Mouse (Mus musculus) heart, embryonic 14.5 days (tissue): ENCODE results near the gene Prkcg. TPM values are rescaled to one million over a fixed set of nuclear protein-coding genes. Genes with fewer than 3 reads are reported as not detected.

Source experiments
- ATAC-seq: fragments of 200-750 bp; cut with Nextera tagmentation; 2 replicates; pipeline ENCODE4 v1.8.0; 2017; ENCODE audit warnings: low read depth, moderate TSS enrichment; ENCODE audit not compliant: insufficient number of reproducible peaks, insufficient read depth, low FRiP score
- H3K27ac ChIP-seq, 2 experiments: fragments of 200-500 bp in 1 of 2; fragments of 300-500 bp in 1 of 2; sonication (generic) in 1 of 2; replicated peaks in 1 of 2; 2 replicates each; pipeline ENCODE4 v1.5.1; 2012 to 2014; ENCODE audit warnings: low read depth in 2 of 2, low read length in 2 of 2, control low read depth in 1 of 2, mild to moderate bottlenecking in 1 of 2, mixed read lengths in 1 of 2; ENCODE audit not compliant: control insufficient read depth in 1 of 2, insufficient read depth in 1 of 2
- H3K27me3 ChIP-seq: fragments of 300-500 bp; sonication (generic); 2 replicates; pipeline ENCODE4 v1.6.1; 2014; ENCODE audit warnings: mild to moderate bottlenecking, low read length, control low read depth; ENCODE audit not compliant: control insufficient read depth, insufficient read depth
- H3K36me3 ChIP-seq: fragments of 300-500 bp; sonication (generic); 2 replicates; pipeline ENCODE4 v1.6.1; 2014; ENCODE audit warnings: mild to moderate bottlenecking, control low read depth, low read length, mixed read lengths; ENCODE audit not compliant: control insufficient read depth, insufficient read depth
- H3K4me1 ChIP-seq, 2 experiments: fragments of 200-500 bp in 1 of 2; fragments of 300-500 bp in 1 of 2; sonication (generic) in 1 of 2; 2 replicates each; pipeline ENCODE4 v1.6.1; 2012 to 2014; ENCODE audit warnings: low read length in 2 of 2, control low read depth in 1 of 2, mixed read lengths in 1 of 2; ENCODE audit not compliant: control insufficient read depth in 2 of 2, insufficient read depth in 2 of 2
- H3K4me2 ChIP-seq: fragments of 300-500 bp; sonication (generic); 2 replicates; pipeline ENCODE4 v1.6.1; 2014; ENCODE audit warnings: mild to moderate bottlenecking, low read length
- H3K4me3 ChIP-seq, 2 experiments: fragments of 200-500 bp in 1 of 2; fragments of 300-500 bp in 1 of 2; sonication (generic) in 1 of 2; 2 replicates each; pipeline ENCODE4 v1.5.1; 2012 to 2014; ENCODE audit warnings: low read length in 2 of 2, mild to moderate bottlenecking in 2 of 2, control low read depth in 1 of 2, low read depth in 1 of 2, moderate library complexity in 1 of 2; ENCODE audit not compliant: control insufficient read depth in 1 of 2, insufficient read depth in 1 of 2
- H3K9ac ChIP-seq: fragments of 300-500 bp; sonication (generic); 2 replicates; pipeline ENCODE4 v1.6.1; 2014; ENCODE audit warnings: mild to moderate bottlenecking, low read length
- H3K9me3 ChIP-seq: fragments of 300-500 bp; sonication (generic); 2 replicates; pipeline ENCODE4 v1.6.1; 2016; ENCODE audit warnings: low read length, control low read depth; ENCODE audit not compliant: control insufficient read depth
- WGBS: fragments of 180-500 bp; shearing (Covaris S2); extraction: QIAGEN DNeasy Blood & Tissue Kit; methylation state at CpG from one replicate; pipeline ENCODE4 v1.1.7; 2014; 5-methylcytosine and 5-hydroxymethylcytosine counted together
- polyA plus RNA-seq: library from polyadenylated mRNA; unstranded; fragments of >200 nt; fragmentation: Nextera tagmentation; extraction: Ambion mirVana; gene quantifications from 2 replicates; pipeline ENCODE4 v1.2.1, GENCODE M21; 2014

The Prkcg gene
- polyA plus RNA-seq, 1 experiment from 2014 or later, result 0.28 TPM

DNA sequence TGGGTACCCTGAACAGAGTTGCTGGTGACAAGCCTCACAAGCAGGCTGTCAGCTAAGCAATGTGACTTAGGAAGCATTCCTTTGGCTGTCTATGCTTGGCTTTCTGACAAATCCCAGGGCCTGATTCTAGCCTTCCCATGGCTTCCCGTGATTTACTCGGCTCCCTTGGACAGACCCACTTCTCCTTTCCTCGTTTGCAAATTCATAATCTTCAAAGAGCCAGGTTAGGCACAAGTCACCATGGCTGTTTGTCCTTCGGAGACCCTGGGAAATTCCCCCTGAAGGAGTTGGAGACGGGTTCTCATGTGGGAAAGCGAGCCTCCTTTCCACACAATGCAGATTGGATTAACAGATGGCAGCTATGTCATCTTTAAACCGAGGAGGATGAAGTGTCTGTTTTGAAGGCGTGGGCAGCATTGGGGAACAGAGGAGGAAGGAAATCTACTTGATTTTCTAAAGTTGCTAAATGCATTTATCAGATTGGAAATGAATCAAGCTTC lies 8.3 kb upstream of the Prkcg start:
- Histone ChIP-seq H3K9ac (peak overlapping the region; percentile 5; the same call in 1 of the 2 replicates), H3K27ac (peak overlapping the region; percentile 78 to 79), H3K36me3 (no peaks in the 10 kb centered on the region), H3K4me1 (peaks cover 12 to 14% of the 10 kb centered on the region in 2 experiments), H3K4me3 (no peak overlapping the region), H3K27me3 (no peaks in the 10 kb centered on the region), H3K4me2 (peak overlapping the region; percentile 42), H3K9me3 (no peaks in the 10 kb centered on the region)
- peak; percentile 51; the same call in 1 of the 2 replicates for ATAC-seq
- 9% methylated on average over 8 of the region's 8 CpGs for WGBS

GRCm38 (mm10) chr7:3281741-3282140 lies 7.2 kb upstream of the Prkcg start:
- Histone ChIP-seq H3K4me1 (peaks cover 12 to 14% of the 10 kb centered on the region in 2 experiments), H3K4me2 (no peak overlapping the region), H3K9ac (no peak overlapping the region), H3K36me3 (no peaks in the 10 kb centered on the region), H3K27me3 (no peaks in the 10 kb centered on the region), H3K9me3 (no peaks in the 10 kb centered on the region), H3K4me3 (no peak overlapping the region), H3K27ac (no peak overlapping the region)
- no peak for ATAC-seq
- 76% methylated on average over 6 of the region's 6 CpGs for WGBS

- no peak for ATAC-seq
- H3K27ac ChIP-seq, result no peak overlapping the region
- WGBS, result 84% methylated on average over 11 of the region's 11 CpGs
- H3K4me2 ChIP-seq, result no peak overlapping the region
- peaks cover 12 to 14% of the 10 kb centered on the region in 2 experiments for H3K4me1 ChIP-seq
- no peaks in the 10 kb centered on the region for H3K9me3 ChIP-seq
- H3K27me3 ChIP-seq, result no peaks in the 10 kb centered on the region
- no peak overlapping the region for H3K4me3 ChIP-seq
- no peak overlapping the region for H3K9ac ChIP-seq
- H3K36me3 ChIP-seq, result no peaks in the 10 kb centered on the region
These were observed 5.7 kb upstream of the Prkcg start for GRCm38 (mm10) chr7:3283081-3283875.

DNA sequence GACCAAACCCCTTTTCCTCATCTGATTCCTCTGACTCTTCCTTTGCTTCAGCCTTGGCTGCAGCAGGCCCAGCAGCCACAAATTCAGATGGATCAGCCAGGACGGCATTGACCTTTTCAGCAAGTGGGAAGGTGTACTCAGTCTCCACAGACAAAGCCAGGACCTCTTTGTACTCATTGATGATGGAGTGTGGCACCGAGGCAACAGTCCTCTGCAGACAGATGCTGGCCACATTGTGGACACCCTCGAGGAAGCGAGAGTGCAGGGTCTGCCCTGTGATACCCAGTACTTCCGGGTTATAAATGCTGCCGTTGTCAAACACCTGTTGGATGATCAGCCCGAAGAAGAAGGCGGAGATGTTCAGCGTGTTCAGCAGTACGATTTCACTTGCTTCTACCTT lies 4.4 kb upstream of the Prkcg start:
- WGBS, result 83% methylated on average over 10 of the region's 10 CpGs
- H3K36me3 ChIP-seq, result no peaks in the 10 kb centered on the region

GRCm38 (mm10) chr7:3286036-3286435 lies 2.9 kb upstream of the Prkcg start:
- Histone ChIP-seq H3K4me3 (no peak overlapping the region), H3K27ac (no peak overlapping the region), H3K36me3 (no peaks in the 10 kb centered on the region), H3K4me1 (peaks cover 4 to 8% of the 10 kb centered on the region in 2 experiments), H3K27me3 (no peaks in the 10 kb centered on the region), H3K4me2 (no peak overlapping the region), H3K9me3 (no peaks in the 10 kb centered on the region), H3K9ac (no peak overlapping the region)
- no peak for ATAC-seq
- WGBS, result 88% methylated on average over 5 of the region's 5 CpGs

More for the DNA sequence above, 4.4 kb upstream of the Prkcg start:
- H3K9ac ChIP-seq, result no peak overlapping the region
- H3K4me2 ChIP-seq, result no peak overlapping the region
- H3K27ac ChIP-seq, result no peak overlapping the region
- H3K4me3 ChIP-seq, result no peak overlapping the region
- peaks cover 14 to 17% of the 10 kb centered on the region in 2 experiments for H3K4me1 ChIP-seq
- no peaks in the 10 kb centered on the region for H3K9me3 ChIP-seq
- ATAC-seq, result no peak
- no peaks in the 10 kb centered on the region for H3K27me3 ChIP-seq

GRCm38 (mm10) chr7:3287186-3287585 lies 1.8 kb upstream of the Prkcg start:
- Histone ChIP-seq H3K4me3 (no peak overlapping the region), H3K36me3 (no peaks in the 10 kb centered on the region), H3K9me3 (no peaks in the 10 kb centered on the region), H3K4me1 (peaks cover 8 to 14% of the 10 kb centered on the region in 2 experiments), H3K4me2 (no peak overlapping the region), H3K9ac (no peak overlapping the region), H3K27me3 (no peaks in the 10 kb centered on the region), H3K27ac (no peak overlapping the region)
- WGBS, result 78% methylated on average over 7 of the region's 7 CpGs
- ATAC-seq, result no peak

DNA sequence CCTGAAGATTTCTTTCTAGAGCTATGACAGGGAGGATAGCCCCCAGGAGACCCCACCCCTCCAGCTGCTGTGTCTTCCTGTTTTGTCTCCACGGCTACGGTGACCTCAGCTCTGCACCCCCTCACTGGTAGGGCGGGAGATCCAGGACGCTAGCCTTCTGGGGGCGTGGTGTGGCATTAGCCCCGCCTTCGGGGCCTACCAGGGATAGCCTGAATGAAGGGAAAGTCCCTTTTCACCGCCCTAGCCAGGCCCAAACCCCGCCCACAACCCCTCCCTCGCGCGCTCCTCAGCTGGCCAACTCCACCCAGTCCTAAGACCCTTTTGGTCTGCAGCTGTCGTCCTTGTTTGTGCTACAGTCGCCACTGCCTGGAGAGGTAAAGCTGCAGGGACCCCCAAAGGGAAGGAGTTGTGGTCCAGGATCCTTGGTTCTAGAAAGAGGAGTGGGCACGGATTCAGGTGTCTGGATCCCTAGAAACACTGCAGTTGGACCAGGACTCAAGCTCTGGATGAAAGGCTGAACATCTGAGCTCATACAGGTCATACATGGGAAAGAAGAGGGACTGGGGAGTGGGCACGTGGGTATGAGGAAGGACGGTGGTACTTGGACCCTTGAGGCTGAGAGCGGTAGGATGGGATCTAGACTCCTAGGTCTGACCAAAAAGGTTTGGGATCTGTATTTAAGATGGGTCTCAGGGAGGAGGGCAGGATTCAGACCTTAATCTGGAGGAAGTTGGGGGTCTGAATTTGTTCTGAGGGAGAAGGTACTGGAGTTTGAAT lies 1.5 kb downstream of the Prkcg start:
- H3K9ac ChIP-seq, result peak overlapping the region; percentile 92
- peak; percentile 91 for ATAC-seq
- H3K27me3 ChIP-seq, result no peaks in the 10 kb centered on the region
- under 1% methylated on average over 18 of the region's 18 CpGs for WGBS
- peak overlapping the region; percentile 73 to 91 for H3K4me3 ChIP-seq
- peak overlapping the region; percentile 74 for H3K4me2 ChIP-seq
- H3K27ac ChIP-seq, result peak overlapping the region; percentile 93 to 97
- H3K4me1 ChIP-seq, result peaks cover 16 to 29% of the 10 kb centered on the region in 2 experiments
- H3K9me3 ChIP-seq, result no peaks in the 10 kb centered on the region
- peaks cover 20% of the 10 kb centered on the region for H3K36me3 ChIP-seq
